Mouse (Mus musculus) MEL (cell line): Measurements from ENCODE around the gene Ctnnbl1. TPM values are rescaled to one million over a fixed set of nuclear protein-coding genes. Genes with fewer than 3 reads are reported as not detected.

Source experiments
- DNase-seq: peaks from one replicate; pipeline ENCODE4 v3.0.0; 2011; ENCODE audit warnings: low read depth, low spot score
- H3K27ac ChIP-seq: 2 replicates; pipeline ENCODE4 v1.5.1; 2012; ENCODE audit warnings: low read depth, mild to moderate bottlenecking, control low read depth, low read length, moderate library complexity; ENCODE audit not compliant: control insufficient read depth
- H3K27me3 ChIP-seq, 2 experiments: fragments of 150-350 bp in 1 of 2; sonication (generic) in 1 of 2; 2 replicates each; pipeline ENCODE4 v1.6.1; 2012; ENCODE audit warnings: low read length in 2 of 2, mild to moderate bottlenecking in 2 of 2, improper control_type of control experiment in 1 of 2, moderate library complexity in 1 of 2; ENCODE audit not compliant: insufficient read depth in 2 of 2, control insufficient read depth in 1 of 2
- H3K36me3 ChIP-seq, 2 experiments: 2 replicates each; pipeline ENCODE4 v1.6.1; 2012 to 2014; ENCODE audit warnings: low read length in 2 of 2, improper control_type of control experiment in 1 of 2, inconsistent platforms in 1 of 2, mild to moderate bottlenecking in 1 of 2; ENCODE audit not compliant: insufficient read depth in 2 of 2, control insufficient read depth in 1 of 2
- H3K4me1 ChIP-seq, 2 experiments: fragments of 150-350 bp in 1 of 2; sonication (generic) in 1 of 2; 2 replicates each; pipeline ENCODE4 v1.6.1; 2012; ENCODE audit warnings: low read length in 2 of 2, improper control_type of control experiment in 1 of 2, mild to moderate bottlenecking in 1 of 2; ENCODE audit not compliant: insufficient read depth in 2 of 2, control insufficient read depth in 1 of 2
- H3K4me3 ChIP-seq, 2 experiments: fragments of 150-350 bp in 1 of 2; sonication (generic) in 1 of 2; 2 replicates each; pipeline ENCODE4 v1.5.1; 2012; ENCODE audit warnings: low read depth in 2 of 2, low read length in 2 of 2, mild to moderate bottlenecking in 2 of 2, moderate library complexity in 2 of 2, control low read depth in 1 of 2, improper control_type of control experiment in 1 of 2; ENCODE audit not compliant: control insufficient read depth in 1 of 2, insufficient read depth in 1 of 2
- H3K79me2 ChIP-seq: 2 replicates; pipeline ENCODE4 v1.6.1; 2012; ENCODE audit warnings: mild to moderate bottlenecking, low read length, moderate library complexity; ENCODE audit not compliant: control insufficient read depth, poor library complexity, insufficient read depth
- H3K9ac ChIP-seq: 2 replicates; pipeline ENCODE4 v1.6.1; 2012; ENCODE audit warnings: low read depth, mild to moderate bottlenecking, control low read depth, low read length, moderate library complexity; ENCODE audit not compliant: control insufficient read depth, poor library complexity, severe bottlenecking
- H3K9me3 ChIP-seq: fragments of 150-350 bp; sonication (generic); replicated peaks from 2 replicates; pipeline ENCODE4 v1.6.1; 2012; ENCODE audit warnings: mild to moderate bottlenecking, low read length, improper control_type of control experiment, moderate library complexity; ENCODE audit not compliant: insufficient read depth
- CTCF ChIP-seq, 3 experiments: IDR thresholded peaks in 2 of 3; conservative IDR thresholded peaks in 1 of 3; 2 replicates each; pipeline ENCODE4 v1.5.1; 2011 to 2012; ENCODE audit warnings: low read length in 3 of 3, low read depth in 2 of 3, mild to moderate bottlenecking in 2 of 3, improper control_type of control experiment in 1 of 3, inconsistent platforms in 1 of 3, mixed read lengths in 1 of 3, moderate library complexity in 1 of 3; ENCODE audit not compliant: control insufficient read depth in 1 of 3, insufficient read depth in 1 of 3, poor library complexity in 1 of 3, severe bottlenecking in 1 of 3
- ELF1 ChIP-seq: IDR thresholded peaks from 2 replicates; pipeline ENCODE4 v1.6.1; 2014; ENCODE audit warnings: low read depth, mild to moderate bottlenecking, inconsistent platforms, low read length, improper control_type of control experiment, moderate library complexity
- EP300 ChIP-seq, 2 experiments: IDR thresholded peaks; 2 replicates each; pipeline ENCODE4 v1.6.1; 2011; ENCODE audit warnings: improper control_type of control experiment in 2 of 2, low read length in 2 of 2, low read depth in 1 of 2, mild to moderate bottlenecking in 1 of 2
- GABPA ChIP-seq: IDR thresholded peaks from 2 replicates; pipeline ENCODE4 v1.6.1; 2012; ENCODE audit warnings: low read depth, mild to moderate bottlenecking, inconsistent platforms, low read length, improper control_type of control experiment, moderate library complexity
- JUND ChIP-seq: IDR thresholded peaks from 2 replicates; pipeline ENCODE4 v1.6.1; 2011; ENCODE audit warnings: low read depth, mild to moderate bottlenecking, improper control_type of control experiment, low read length
- KAT2A ChIP-seq: conservative IDR thresholded peaks from 2 replicates; pipeline ENCODE4 v1.6.1; 2012; ENCODE audit warnings: low read depth, low read length, improper control_type of control experiment, inconsistent platforms
- MXI1 ChIP-seq: IDR thresholded peaks from 2 replicates; pipeline ENCODE4 v1.6.1; 2011; ENCODE audit warnings: mild to moderate bottlenecking, low read depth, low read length, improper control_type of control experiment
- MYB ChIP-seq: IDR thresholded peaks from 2 replicates; pipeline ENCODE4 v1.6.1; 2011; ENCODE audit warnings: mild to moderate bottlenecking, low read depth, low read length, improper control_type of control experiment
- NELFE ChIP-seq: IDR thresholded peaks from 2 replicates; pipeline ENCODE4 v1.6.1; 2011; ENCODE audit warnings: low read depth, low read length, improper control_type of control experiment
- NRF1 ChIP-seq: IDR thresholded peaks from 2 replicates; pipeline ENCODE4 v1.6.1; 2014; ENCODE audit warnings: low read depth, mild to moderate bottlenecking, inconsistent platforms, low read length, improper control_type of control experiment, moderate library complexity; ENCODE audit not compliant: poor library complexity, insufficient read depth, severe bottlenecking
- POLR2AphosphoS5 ChIP-seq: IDR thresholded peaks from 2 replicates; pipeline ENCODE4 v1.6.1; 2012; ENCODE audit warnings: low read depth, borderline replicate concordance, mild to moderate bottlenecking, inconsistent platforms, low read length, moderate library complexity, mixed read lengths
- RCOR1 ChIP-seq: IDR thresholded peaks from 2 replicates; pipeline ENCODE4 v1.6.1; 2012; ENCODE audit warnings: low read depth, mild to moderate bottlenecking, inconsistent platforms, low read length, improper control_type of control experiment
- SMC3 ChIP-seq: IDR thresholded peaks from 2 replicates; pipeline ENCODE4 v1.6.1; 2011; ENCODE audit warnings: low read depth, low read length, improper control_type of control experiment
- TBP ChIP-seq: IDR thresholded peaks from 2 replicates; pipeline ENCODE4 v1.8.0; 2011; ENCODE audit warnings: low read depth, low read length, improper control_type of control experiment
- TCF12 ChIP-seq: IDR thresholded peaks from 2 replicates; pipeline ENCODE4 v1.6.1; 2014; ENCODE audit warnings: low read depth, mild to moderate bottlenecking, inconsistent platforms, low read length, improper control_type of control experiment, moderate library complexity
- UBTF ChIP-seq: IDR thresholded peaks from 2 replicates; pipeline ENCODE4 v1.6.1; 2012; ENCODE audit warnings: low read depth, mild to moderate bottlenecking, inconsistent platforms, low read length, improper control_type of control experiment, moderate library complexity, borderline replicate concordance; ENCODE audit not compliant: insufficient read depth
- USF1 ChIP-seq: IDR thresholded peaks from 2 replicates; pipeline ENCODE4 v1.6.1; 2014; ENCODE audit warnings: low read depth, mild to moderate bottlenecking, inconsistent platforms, low read length, improper control_type of control experiment, moderate library complexity
- USF2 ChIP-seq, 2 experiments: IDR thresholded peaks; 2 replicates each; pipeline ENCODE4 v1.6.1; 2011 to 2012; ENCODE audit warnings: improper control_type of control experiment in 2 of 2, low read length in 2 of 2, borderline replicate concordance in 1 of 2, inconsistent platforms in 1 of 2, low read depth in 1 of 2, mild to moderate bottlenecking in 1 of 2; ENCODE audit not compliant: insufficient read depth in 1 of 2
- ZC3H11A ChIP-seq: IDR thresholded peaks from 2 replicates; pipeline ENCODE4 v1.6.1; 2012; ENCODE audit warnings: low read depth, mild to moderate bottlenecking, inconsistent platforms, low read length, improper control_type of control experiment
- ZKSCAN1 ChIP-seq: IDR thresholded peaks from 2 replicates; pipeline ENCODE4 v1.6.1; 2012; ENCODE audit warnings: low read depth, mild to moderate bottlenecking, inconsistent platforms, low read length, improper control_type of control experiment, moderate library complexity
- polyA plus RNA-seq, 2 experiments: library from polyadenylated mRNA; stranded (reverse) in 1 of 2; unstranded in 1 of 2; fragments of >175 nt in 1 of 2; fragments of >200 nt in 1 of 2; gene quantifications; 2 replicates each; pipeline versions ENCODE4 v1.2.1 to v1.2.4; 2012; ENCODE audit warnings: low replicate concordance in 2 of 2, low read depth in 1 of 2; ENCODE audit not compliant: insufficient read length in 2 of 2, insufficient read depth in 1 of 2, missing spikeins in 1 of 2
- total RNA-seq: library from RNA; depleted of rRNA; stranded (reverse); fragments of 300-350 nt; gene quantifications from 2 replicates; pipeline ENCODE4 v1.2.3, GENCODE M21; 2012

Gene Ctnnbl1
- total and polyA plus RNA-seq, 3 experiments = 60.7 to 61.7 TPM; not detected in 1

- TF ChIP-seq SMC3 (no peak), TCF12 (no peak), POLR2AphosphoS5 (no peak), USF1 (no peak), ZKSCAN1 (no peak), UBTF (no peak), USF2 (IDR thresholded peaks at IDR 0.05; ENCODE audit: borderline replicate concordance in 1 of 2, insufficient read depth in 1 of 2, low read depth in 1 of 2, low read length in 2 of 2) (no peak), RCOR1 (no peak), NELFE (no peak), GABPA (no peak), NRF1 (no peak), ZC3H11A (no peak), KAT2A (no peak), CTCF (IDR thresholded peaks at IDR 0.05 in 2 of 3, conservative IDR thresholded peaks at IDR 0.05 in 1 of 3; ENCODE audit: control insufficient read depth in 1 of 3, insufficient read depth in 1 of 3, low read depth in 2 of 3, low read length in 3 of 3, poor library complexity in 1 of 3, severe bottlenecking in 1 of 3) (no peak), TBP (no peak), JUND (no peak)
- Histone ChIP-seq H3K27ac (no peak overlapping the region), H3K9me3 (no peaks in the 10 kb centered on the region), H3K36me3 (no peaks in the 10 kb centered on the region), H3K4me3 (no peak overlapping the region), H3K27me3 (no peaks in the 10 kb centered on the region), H3K4me1 (no peaks in the 10 kb centered on the region), H3K9ac (no peak overlapping the region), H3K79me2 (no peaks in the 10 kb centered on the region; the same call in 1 of the 2 replicates)
- no peak for DNase-seq
These were observed 36.5 kb downstream of the Ctnnbl1 start for GRCm38 (mm10) chr2:157773661-157774060.

- Histone ChIP-seq H3K9ac (no peak overlapping the region), H3K27ac (no peak overlapping the region)
- TF ChIP-seq EP300 (IDR thresholded peaks at IDR 0.05; ENCODE audit: low read depth in 1 of 2, low read length in 2 of 2) = no peak
- no peak for TF ChIP-seq MYB
- no peak for TF ChIP-seq MXI1
- no peak for TF ChIP-seq USF2 (IDR thresholded peaks at IDR 0.05; ENCODE audit: borderline replicate concordance in 1 of 2, insufficient read depth in 1 of 2, low read depth in 1 of 2, low read length in 2 of 2)
- no peak for TF ChIP-seq ELF1
- TF ChIP-seq, all 39 proteins: peak for 0
These were observed 38.8 kb downstream of the Ctnnbl1 start for GRCm38 (mm10) chr2:157775957-157776356.

More at GRCm38 (mm10) chr2:157775957-157776356, 38.8 kb downstream of the Ctnnbl1 start:
- no peaks in the 10 kb centered on the region; the same call in 1 of the 2 replicates for H3K79me2 ChIP-seq
- H3K9me3 ChIP-seq = no peaks in the 10 kb centered on the region
- H3K27me3 ChIP-seq = no peaks in the 10 kb centered on the region
- no peak for DNase-seq
- no peaks in the 10 kb centered on the region for H3K36me3 ChIP-seq
- no peaks in the 10 kb centered on the region for H3K4me1 ChIP-seq
- H3K4me3 ChIP-seq = no peak overlapping the region
